Mouse (Mus musculus) ES-Bruce4 (cell line): ENCODE data around the gene Mettl26.

ENCODE experiments used
- CTCF ChIP-seq: IDR thresholded peaks from one replicate; pipeline ENCODE4 v1.8.1; 2011; ENCODE audit warnings: low read depth, low read length
- EP300 ChIP-seq: IDR thresholded peaks from 2 replicates; pipeline ENCODE4 v1.6.1; 2011; ENCODE audit warnings: low read depth, low read length; ENCODE audit not compliant: insufficient read depth

DNA sequence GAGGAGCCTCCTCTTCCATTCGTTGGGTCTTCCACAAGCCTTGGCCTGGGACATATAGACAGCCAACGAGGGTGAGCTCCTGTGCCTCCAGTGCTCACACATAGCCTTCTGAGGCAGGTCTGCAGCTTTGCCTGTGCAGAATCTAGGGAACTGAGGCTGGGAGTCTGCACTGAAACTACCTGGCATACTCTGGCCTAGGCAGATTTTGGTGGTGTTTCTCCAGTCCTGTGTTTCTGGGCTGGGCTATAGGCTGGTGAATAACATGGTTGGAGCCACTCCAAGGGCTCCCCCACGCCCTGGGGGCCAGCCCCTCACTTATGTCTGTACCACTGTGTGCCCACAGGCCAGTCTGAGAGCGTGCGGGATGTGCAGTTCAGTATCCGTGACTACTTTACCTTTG, 49.6 kb upstream of the Mettl26 start:
- TF ChIP-seq CTCF (no peak), EP300 (no peak)
